ENCODE assay signal across 9 mouse cellular contexts in the genomic region with DNA sequence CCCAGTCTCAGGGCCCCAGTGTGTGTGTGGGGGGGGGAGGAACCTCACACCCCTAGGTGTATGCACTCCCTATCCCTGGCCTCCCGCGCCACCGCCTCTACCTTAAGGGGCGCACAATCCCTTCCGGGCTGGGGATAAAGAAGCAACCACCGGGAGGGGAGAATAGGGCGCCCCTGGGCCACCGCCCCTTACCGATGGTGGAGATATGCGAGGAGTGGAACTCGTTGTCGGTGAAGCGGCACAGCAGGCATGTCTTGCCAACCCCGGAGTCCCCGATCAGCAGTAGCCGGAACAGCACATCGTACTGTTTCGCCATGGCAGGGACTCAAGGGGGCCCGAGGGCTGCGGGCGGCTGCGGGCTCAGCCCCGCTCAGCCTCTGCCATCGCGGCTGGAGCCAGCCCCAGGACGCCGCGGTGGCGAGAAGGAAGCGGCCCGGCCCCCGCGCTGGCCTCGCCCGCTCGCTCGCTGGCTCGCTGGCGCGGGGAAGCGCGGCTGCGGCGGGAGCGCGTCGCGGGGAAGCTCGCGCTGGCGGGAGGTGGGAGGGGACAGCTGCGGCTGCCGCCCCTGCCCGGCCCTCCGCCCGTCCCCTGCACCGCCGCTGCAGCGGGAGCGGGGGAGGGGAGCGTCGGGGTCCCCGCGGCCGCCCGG. TPM values are rescaled to one million over a fixed set of nuclear protein-coding genes. Genes with fewer than 3 reads are reported as not detected.
DNase-seq lines count a peak whose midpoint lies in the region; ATAC-seq lines count a peak whose summit lies in the region.
"Had no signal": no experiment of that assay in that cellular context is flagged by ENCODE, and none has a peak within 500 bp of the region (broad histone marks: within the 10 kb centered on the region; RNA-seq: fewer than 3 reads in every experiment).

No protein-coding gene starts in this region.

- no peak overlapping the region for H3K27ac ChIP-seq in heart, embryonic 11.5 days (ENCODE audit: low read depth, low read length)

- H3K9ac ChIP-seq in heart, embryonic 11.5 days (ENCODE audit: low read depth, low read length) = peak overlapping the region; percentile 64

- H3K27me3 ChIP-seq in heart, embryonic 11.5 days (ENCODE audit: control insufficient read depth, insufficient read depth, low read length) = peaks cover 34% of the 10 kb centered on the region
- H3K27me3 ChIP-seq in splenic B cell, adult 2 months (ENCODE audit: control insufficient read depth, insufficient read depth, low read length, poor library complexity, severe bottlenecking) = no peaks in the 10 kb centered on the region

- peak overlapping the region; percentile 86 for H3K4me2 ChIP-seq in heart, embryonic 11.5 days

- no peaks in the 10 kb centered on the region for H3K36me3 ChIP-seq in heart, embryonic 11.5 days (ENCODE audit: control insufficient read depth, insufficient read depth, low read length)
- no peaks in the 10 kb centered on the region for H3K36me3 ChIP-seq in splenic B cell, adult 2 months (ENCODE audit: control insufficient read depth, insufficient read depth, low read length, poor library complexity, severe bottlenecking)
- H3K36me3 ChIP-seq: G1E had no signal

- H3K9me3 ChIP-seq in heart, embryonic 11.5 days (replicated peaks; ENCODE audit: control insufficient read depth, low read length) = no peaks in the 10 kb centered on the region

- intact Hi-C loops in gastrocnemius, postnatal 14 days (cut with DNase I; ENCODE audit: low total_unique reads) = no loop called here

- under 1% methylated on average over 58 of the region's 66 CpGs for WGBS in heart, embryonic 11.5 days (ENCODE audit: insufficient replicate concordance)

- DNase-seq in gastrocnemius, postnatal 14 days = peak; percentile 26
- DNase-seq in gastrocnemius, adult 8-10 months (ENCODE audit: low spot score in 2 of 2) = no peak
- peak; percentile 19 for DNase-seq in ES-CJ7 (ENCODE audit: low read depth, low spot score)
- DNase-seq in cerebellum, postnatal 14 days = peak; percentile 70
- peak; percentile 55 for DNase-seq in kidney, postnatal 10 days
- DNase-seq in lung, postnatal 14 days = peak; percentile 14
- peak; percentile 13 for DNase-seq in splenic B cell, adult 2 months (ENCODE audit: low read depth, low spot score)

- ATAC-seq in heart, embryonic 11.5 days (replicated peaks; ENCODE audit: insufficient number of reproducible peaks, low FRiP score, low TSS enrichment) = 0 out of 2 replicates have a peak, but pooled peaks have one; percentile 43

- peak overlapping the region; percentile 54 for H3K4me3 ChIP-seq in heart, embryonic 11.5 days (ENCODE audit: low read depth, low read length)

- 0 out of 2 replicates have a peak, but pooled peaks cover 2% of the 10 kb centered on the region for H3K4me1 ChIP-seq in heart, embryonic 11.5 days (ENCODE audit: control insufficient read depth, insufficient read depth, low read length)

RNA-seq across cellular contexts. Expression of gene Rab15, which starts 0.6 kb away (rescaled TPM):
- total RNA-seq in gastrocnemius, postnatal 14 days (2021) = 10 to 100 TPM in 1 of 2 experiments, 1 to 10 TPM in 1; 6.9 to 10.4 TPM
- total RNA-seq in gastrocnemius, adult 8-10 months (2022) = 1 to 10 TPM in 3 of 4 experiments, under 1 TPM in 1; 0.92 to 2.6 (median 1.6) TPM
- 1.5 and 1.8 TPM in 2 replicates for polyA plus RNA-seq in heart, embryonic 11.5 days (2014; fragmentation: Nextera tagmentation; extraction: Ambion mirVana)
- polyA plus RNA-seq: G1E had no signal

RNA-seq across cellular contexts. Expression of gene Gpx2, which starts 26.8 kb away (rescaled TPM):
- total RNA-seq in gastrocnemius, postnatal 14 days (2021) = not detected
- not detected for total RNA-seq in gastrocnemius, adult 8-10 months (2022)
- polyA plus RNA-seq in heart, embryonic 11.5 days (2014; fragmentation: Nextera tagmentation; extraction: Ambion mirVana) = 0.36 TPM in 1 of 2 replicates, not detected in the other
- polyA plus RNA-seq: G1E had no signal

RNA-seq across cellular contexts. Expression of gene Fntb, which starts 56.7 kb away (rescaled TPM):
- 10 to 100 TPM; 16.1 to 20.0 TPM for total RNA-seq in gastrocnemius, postnatal 14 days (2021)
- 10 to 100 TPM; 10.4 to 12.0 (median 11.6) TPM for total RNA-seq in gastrocnemius, adult 8-10 months (2022)
- polyA plus RNA-seq in heart, embryonic 11.5 days (2014; fragmentation: Nextera tagmentation; extraction: Ambion mirVana) = 30.7 and 34.2 TPM in 2 replicates

RNA-seq across cellular contexts. Expression of gene Churc1, which starts 56.8 kb away (rescaled TPM):
- 10 to 100 TPM; 58.5 to 63.0 TPM for total RNA-seq in gastrocnemius, postnatal 14 days (2021)
- 10 to 100 TPM; 58.2 to 63.8 (median 60.9) TPM for total RNA-seq in gastrocnemius, adult 8-10 months (2022)
- polyA plus RNA-seq in heart, embryonic 11.5 days (2014; fragmentation: Nextera tagmentation; extraction: Ambion mirVana) = 146 and 148 TPM in 2 replicates

Comparison
In these comparisons a context has a peak if more than half of its experiments do, and no peak if none do; other contexts are left out.
1. DNase-seq: peak in gastrocnemius, postnatal 14 days (single experiment), ES-CJ7 (single experiment), cerebellum, postnatal 14 days (2 of 2), kidney, postnatal 10 days (single experiment), lung, postnatal 14 days (single experiment) and splenic B cell, adult 2 months (single experiment); none in gastrocnemius, adult 8-10 months (0 of 2).